Mouse (Mus musculus): ENCODE data around the gene Bcor.

GRCm38 (mm10) chrX:12150425-12150824, 9.7 kb downstream of the Bcor start:
- TF ChIP-seq ZNF384 (IDR thresholded peaks at IDR 0.05; ENCODE audit: low read depth, low read length), result no peak
- no peak for TF ChIP-seq HCFC1 (IDR thresholded peaks at IDR 0.05; ENCODE audit: borderline replicate concordance, insufficient read depth, low read length)
- no peak for TF ChIP-seq CHD2 (IDR thresholded peaks at IDR 0.05; ENCODE audit: low read depth, low read length)
- TF ChIP-seq MAFK (IDR thresholded peaks at IDR 0.05; ENCODE audit: insufficient read depth, low read depth, low read length), result no peak
